Mouse (Mus musculus) heart, adult 11 months (tissue): ENCODE measurements around the gene Naa10.

Experiments
- DNase-seq: peaks from one replicate; pipeline ENCODE4 v3.0.0; 2022

The Naa10 gene

DNA sequence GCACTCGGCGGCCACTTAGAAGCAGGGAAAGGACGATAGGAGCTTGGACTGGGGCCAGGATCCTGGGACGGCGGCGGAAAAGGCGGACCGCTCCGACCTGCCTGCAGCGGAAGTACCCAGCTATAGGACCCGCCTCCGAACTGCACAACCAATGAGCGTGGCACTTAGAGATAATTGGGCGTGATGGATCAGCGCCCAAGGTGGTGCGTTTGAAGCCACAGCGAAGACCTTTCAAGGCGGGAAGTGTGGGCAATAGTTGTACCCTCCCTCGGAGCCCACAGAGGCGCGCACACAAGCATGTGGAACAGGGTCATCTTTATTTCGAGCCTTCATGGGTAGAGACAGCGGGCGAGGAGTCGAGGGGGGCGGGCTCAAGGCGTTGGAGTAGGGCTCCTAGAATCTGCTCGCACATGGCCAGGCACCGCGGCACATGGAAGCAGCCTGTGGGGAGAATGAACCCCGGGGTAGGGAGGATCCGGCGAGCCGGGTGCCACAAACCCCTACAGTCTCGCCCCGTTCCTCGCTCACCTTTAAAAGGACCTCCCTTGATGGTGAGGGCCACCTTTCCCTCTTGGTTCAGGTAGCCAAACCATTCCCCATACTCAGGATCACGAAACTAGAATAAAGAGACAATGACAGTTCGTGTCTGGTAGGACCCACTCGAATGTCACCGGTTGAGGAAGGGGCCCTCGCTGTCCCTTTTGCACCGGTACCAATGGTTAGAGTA is at the start of gene Naa10, which contains the start of gene Arhgap4:
Gene Naa10 (minus strand): TSS at position 122 of the 727 bp plus-strand sequence.
Gene Arhgap4 (minus strand): TSS at position 48 of the 727 bp plus-strand sequence.
- DNase-seq, result peak; percentile 99

DNA sequence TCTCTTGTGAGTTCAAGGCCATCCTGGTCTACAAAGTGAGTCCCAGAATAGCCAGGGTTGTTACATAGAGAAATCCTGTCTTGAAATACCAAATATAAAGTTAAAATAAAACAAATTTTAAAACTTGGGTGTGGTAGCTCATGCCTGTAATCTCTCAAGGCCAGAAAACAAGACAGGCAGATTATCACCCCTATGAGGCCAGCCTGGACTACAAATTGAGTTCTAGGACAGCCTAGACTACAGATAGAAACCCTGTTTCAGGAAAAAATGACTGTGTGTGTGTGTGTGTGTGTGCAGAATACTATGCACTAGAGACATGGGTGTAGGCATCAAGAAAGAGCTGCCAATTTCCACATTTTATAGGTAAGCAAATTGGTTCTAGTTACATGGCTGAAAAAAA is 49.0 kb upstream of the Naa10 start:
- DNase-seq, result no peak

DNA sequence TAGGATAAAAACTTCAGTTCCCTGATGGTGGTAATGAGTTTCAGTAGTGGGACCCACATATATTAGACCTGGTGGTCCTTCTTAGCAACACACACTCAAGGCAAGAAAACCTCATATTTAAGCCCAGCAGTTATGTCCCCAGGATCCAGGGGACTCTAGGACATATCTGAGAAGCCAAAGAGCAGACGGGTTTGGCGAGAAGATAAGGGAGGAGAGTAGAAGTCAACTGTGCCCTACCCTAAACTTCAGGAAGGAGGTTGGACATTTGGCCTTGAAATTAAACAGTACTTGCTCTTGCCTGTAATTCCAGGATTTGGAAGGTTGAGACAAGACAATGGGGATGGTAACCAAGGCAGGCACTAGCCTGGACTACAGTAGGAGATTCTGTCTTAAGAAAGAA is 48.0 kb upstream of the Naa10 start:
- DNase-seq, result peak; percentile 8

DNA sequence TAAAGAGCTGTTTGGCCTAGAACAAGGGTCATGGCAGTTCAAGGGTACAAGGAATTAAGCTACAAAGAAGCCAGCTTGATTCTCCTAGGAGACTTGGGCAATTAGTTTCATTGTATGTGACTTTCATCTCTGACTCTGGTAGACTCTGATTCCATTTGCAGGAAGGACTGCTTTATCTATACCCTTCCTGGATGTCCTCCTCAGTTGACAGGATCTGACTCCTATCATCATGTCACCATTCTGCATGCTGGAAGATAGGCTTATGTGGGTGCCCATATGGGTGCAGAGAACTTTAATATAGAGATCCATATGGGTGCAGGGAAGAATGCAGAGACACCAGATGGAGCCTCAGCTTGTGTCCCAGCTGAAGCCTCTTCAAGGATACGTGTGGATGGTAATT is 47.4 kb upstream of the Naa10 start:
- DNase-seq, result peak; percentile 39

DNA sequence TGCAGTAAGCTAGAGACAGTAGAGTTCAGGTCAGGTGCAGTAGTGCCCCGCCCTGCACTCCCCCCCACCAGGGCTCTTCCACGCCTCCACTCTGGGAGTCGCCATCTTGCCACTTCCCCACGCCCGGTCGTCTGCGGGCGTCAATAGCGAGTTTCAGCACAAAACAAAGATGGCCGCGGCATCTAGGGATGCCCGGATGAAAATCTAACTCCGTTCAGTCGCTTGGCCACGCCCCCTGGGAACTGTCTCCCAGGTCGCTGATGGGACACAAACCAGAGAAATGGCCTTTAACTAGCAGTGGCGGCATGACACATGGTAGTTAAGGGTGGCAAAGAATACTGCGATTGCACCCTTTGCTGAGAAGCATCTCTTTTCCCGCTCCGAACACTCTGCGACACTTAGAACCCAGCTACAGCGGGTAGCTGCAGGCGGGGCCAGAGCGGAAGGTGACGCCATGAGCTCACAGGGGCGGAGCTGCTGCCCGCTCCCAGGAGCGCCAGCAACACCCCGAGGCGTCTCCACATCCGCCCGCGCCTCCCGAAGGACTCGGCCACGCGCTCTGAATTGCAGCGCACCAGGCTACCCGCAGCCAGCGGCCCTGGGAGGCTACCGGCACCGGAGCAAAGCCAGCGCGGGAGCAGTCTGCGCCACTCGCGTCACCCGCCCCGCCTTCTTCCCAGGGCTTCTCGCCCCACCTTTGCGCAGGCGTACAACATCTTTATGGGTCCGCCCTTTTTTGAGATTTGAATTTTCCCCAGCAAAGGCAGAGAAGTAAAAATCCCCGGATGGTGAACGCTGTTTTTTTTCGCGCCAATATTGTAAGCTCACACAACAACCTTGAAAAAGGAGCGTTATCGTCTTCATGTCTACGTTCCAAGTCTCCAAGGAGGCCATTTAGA is 45.7 kb upstream of the Naa10 start:
- peak; percentile 99 for DNase-seq

DNA sequence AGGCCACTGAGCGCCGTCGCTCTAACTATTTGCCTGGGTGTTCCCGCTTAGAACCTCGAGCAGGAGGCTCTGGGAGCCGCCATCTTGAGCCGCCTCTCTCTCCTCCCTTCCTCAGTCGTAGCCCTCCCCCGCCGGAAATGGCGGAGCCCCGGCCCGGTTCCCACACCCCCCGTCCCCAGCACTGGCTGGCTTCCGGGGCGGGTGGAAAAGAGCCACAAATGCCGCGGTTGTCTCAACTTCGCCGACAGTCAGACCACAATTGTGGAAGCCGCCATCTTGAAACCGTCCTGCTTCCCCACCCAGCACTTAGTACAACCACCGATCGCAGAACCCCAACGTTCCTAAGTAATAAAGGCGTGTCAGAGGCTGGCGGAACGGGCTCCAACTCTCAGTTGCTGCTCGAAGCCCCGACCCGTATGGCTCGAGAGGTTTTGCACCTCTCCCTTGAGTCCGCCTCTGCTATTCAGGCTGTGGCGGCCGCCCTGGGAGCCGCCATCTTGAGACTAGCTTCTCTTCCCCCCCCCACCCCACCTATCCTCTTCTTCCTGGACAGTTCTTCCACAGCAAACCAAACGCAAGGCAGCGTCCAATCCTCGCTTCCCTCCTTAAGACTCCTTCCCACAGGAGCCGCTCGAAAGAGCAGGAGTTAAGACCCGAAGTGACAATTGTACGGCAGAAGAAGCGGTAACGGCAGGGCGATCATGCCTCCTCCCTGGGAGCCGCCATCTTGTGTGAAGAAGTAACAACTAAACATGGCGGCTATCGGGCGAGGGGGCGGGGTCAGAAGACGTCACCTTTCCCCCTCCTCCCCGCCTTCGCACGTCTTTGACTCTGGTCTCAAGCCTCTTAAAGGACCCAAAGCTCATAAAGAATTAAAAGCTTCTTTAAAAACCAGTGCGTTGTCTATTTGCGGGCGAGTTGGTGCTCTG is 44.8 kb upstream of the Naa10 start, which contains the start of gene Hcfc1:
Gene Hcfc1 (minus strand): TSS at position 110 of the 929 bp plus-strand sequence.
- DNase-seq, result peak; percentile 99

DNA sequence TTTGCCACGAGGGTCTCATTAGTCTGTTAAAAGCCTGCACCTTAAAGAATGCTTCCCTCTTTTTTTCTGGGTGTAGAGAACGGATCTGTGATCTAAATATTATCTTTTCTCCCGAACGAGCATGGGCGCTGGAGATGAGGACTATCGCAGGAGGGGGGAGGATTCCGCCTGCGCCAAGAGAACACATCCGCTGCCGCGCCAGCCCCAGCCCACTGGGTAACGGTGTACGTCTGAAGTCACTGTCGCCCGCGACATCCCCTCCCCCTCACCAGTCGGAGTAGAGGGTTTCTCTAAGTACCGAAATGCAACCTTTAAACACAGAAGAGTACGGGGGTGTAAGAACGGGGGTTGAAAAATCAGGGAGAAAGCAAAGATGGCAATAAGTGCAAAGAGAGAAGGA is 43.6 kb upstream of the Naa10 start:
- DNase-seq, result peak; percentile 94

DNA sequence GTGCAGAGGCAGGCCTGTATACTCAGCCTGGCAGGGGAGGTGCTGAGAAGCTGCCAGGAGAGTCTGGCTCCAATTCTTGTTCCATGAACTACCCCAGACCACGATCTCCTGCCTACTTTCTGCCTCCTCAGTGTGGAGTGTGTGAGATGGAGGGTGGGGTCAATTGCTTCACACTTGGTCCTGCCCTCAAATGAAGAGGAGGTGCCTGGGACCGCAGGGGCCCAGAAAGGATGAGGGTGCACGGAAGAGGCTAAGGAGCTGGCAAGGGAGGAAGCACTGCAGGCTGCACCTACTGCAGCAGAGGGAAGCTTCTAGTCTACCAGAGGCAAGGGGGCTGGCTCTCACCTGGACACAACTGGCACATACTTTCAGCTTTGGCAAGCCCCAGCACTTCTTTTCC is 42.6 kb upstream of the Naa10 start:
- peak; percentile 93 for DNase-seq

DNA sequence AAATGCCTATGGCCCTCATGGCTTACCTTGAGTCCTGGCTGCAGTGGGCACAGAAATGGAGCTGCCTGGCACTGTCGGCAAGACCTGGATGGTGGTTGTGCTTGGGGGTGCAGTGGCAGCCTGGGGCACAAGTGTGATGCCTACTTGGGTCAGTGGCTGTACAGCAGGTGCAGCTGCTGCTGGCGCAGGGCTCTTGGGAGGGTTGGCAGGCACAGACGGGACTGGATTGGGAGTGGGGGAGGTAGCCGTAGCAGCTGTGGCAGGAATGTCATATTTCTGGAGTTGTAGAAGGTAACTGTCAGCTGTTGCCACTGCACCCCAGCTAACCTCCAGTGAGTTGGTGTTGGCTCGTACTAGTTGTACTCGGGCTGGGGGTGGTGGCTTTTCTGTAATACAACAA is 33.2 kb upstream of the Naa10 start:
- no peak for DNase-seq

DNA sequence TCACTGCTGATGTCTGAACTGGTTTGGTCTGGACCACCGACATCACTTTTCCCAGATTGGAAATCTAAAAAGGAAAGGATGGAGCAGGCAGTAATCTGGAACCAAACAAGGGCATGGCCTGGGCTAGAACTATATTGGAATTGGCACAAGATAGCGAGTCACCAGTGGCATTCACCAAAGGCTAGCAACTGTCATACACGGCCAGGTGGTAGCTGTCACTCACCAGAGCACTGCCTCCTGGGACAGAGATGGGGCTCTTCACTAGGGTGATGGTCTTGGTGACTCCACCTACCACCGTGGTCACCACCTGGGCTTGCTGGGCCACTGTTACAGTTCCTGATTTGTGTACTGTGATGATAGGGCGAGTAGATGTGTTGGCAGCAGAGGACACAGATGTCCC is 30.9 kb upstream of the Naa10 start:
- DNase-seq, result peak; percentile 79

DNA sequence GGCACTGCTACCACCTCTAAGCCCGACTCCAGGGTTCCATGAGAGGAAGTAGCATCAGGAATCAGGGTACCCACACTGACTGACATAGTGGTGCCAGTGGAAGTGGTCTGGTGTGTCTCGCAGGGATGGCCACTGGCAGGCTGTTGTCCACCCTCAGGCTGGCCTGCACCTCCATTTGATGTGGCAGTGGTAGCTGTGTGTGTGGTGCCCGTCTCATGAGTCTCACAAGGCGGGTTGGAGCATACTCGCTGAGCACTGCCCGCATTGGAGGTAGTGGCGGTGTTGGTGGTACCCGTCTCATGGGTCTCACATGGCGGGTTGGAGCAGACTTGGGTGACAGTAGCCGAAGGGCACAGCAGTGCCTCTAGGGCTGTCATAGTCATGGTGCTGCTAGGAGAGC is 27.6 kb upstream of the Naa10 start:
- peak; percentile 90 for DNase-seq

DNA sequence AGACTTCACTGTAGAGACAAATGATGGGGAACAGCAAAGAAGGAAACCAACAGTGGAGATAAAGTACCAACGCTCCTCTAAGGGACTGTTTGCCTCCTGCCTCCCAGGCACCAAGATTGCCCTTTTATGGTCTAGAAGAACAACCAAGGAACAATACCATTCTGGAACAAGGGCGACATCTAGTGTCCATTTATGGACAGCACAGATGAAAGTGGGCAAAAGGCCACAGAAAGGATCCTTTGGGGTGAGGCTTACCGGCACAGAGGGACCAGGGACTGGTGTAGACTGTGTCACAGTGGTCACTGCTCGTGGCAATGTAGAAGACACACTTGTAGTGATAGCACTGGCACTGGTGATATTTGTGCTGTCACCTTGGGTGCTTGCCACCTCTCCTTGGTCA is 26.9 kb upstream of the Naa10 start:
- DNase-seq, result peak; percentile 94

DNA sequence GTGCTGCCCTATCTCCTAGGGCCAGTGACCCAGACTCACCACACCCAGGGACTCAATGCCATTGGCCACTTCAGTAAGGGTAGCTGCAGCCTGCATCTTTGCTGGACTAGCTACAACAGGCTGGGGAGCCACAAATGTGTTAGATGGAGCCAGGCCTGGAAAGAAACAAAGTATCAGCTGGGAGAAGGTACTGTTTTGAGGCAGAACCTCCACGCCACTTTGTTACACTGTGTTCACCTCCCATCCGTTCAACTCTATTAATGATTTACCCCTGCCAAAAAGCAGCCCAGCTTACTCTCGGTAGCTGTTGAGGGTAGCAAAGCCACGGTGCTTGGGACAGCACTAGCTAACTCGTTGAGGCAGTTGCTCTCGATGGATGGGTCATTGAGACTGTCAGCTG is 25.2 kb upstream of the Naa10 start:
- DNase-seq, result peak; percentile 61

DNA sequence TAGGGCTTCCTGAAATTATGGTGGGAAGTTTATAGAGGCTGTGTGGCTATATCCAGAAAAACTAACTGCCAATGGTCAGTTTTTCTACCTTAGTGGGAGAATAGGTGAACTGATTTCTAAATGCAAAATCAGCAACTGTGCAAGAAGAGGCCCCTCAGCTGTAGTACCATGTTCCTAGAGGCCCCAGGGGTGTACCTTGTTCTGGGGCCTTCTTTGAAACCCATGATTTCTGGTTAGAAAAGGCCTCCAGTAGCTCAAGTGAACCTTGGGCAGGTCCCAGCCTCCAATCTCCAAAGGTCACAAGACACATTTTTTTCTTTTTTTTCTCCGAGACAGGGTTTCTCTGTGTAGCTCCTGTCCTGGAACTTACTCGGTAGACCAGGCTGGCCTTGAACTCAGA is 20.6 kb upstream of the Naa10 start:
- DNase-seq, result peak; percentile 43

DNA sequence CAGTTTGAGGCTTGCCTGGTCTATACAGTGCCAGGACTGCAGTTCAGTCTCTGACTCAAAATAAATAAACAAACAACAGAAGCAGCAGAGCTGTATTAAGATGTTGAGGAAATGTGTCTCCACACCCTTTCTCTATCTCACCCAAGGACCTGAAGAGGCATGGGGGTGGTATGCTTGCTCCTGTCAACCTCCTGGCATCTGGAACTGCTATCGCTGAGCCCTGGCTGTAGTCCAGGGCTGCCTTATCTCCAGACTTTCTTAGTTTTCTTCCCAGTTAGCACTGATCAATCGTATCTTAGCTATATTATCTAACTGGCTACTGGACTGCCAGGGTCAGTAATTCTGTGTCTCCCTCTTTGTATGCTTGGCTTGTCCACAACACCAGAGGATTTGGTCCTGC is 20.1 kb upstream of the Naa10 start:
- DNase-seq, result peak; percentile 48

DNA sequence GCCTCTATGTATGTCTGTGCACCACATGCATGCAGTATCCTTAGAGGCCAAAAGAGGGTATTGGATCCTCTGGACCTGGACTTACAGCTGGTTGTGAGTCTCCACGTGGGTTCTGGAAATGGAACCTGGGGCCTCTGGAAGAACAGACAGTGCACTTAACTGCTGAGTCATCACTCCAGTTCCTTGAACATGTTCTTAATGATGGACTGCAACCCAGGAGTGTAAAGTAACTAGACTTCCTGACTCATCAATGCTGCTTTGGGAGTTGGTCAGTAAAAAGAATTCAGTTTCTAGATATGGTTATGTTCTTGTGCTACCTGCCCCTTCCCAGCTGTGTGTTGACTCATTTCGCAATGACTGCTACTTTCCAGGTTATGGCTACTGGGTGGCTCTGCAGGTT is 10.1 kb upstream of the Naa10 start:
- peak; percentile 2 for DNase-seq

DNA sequence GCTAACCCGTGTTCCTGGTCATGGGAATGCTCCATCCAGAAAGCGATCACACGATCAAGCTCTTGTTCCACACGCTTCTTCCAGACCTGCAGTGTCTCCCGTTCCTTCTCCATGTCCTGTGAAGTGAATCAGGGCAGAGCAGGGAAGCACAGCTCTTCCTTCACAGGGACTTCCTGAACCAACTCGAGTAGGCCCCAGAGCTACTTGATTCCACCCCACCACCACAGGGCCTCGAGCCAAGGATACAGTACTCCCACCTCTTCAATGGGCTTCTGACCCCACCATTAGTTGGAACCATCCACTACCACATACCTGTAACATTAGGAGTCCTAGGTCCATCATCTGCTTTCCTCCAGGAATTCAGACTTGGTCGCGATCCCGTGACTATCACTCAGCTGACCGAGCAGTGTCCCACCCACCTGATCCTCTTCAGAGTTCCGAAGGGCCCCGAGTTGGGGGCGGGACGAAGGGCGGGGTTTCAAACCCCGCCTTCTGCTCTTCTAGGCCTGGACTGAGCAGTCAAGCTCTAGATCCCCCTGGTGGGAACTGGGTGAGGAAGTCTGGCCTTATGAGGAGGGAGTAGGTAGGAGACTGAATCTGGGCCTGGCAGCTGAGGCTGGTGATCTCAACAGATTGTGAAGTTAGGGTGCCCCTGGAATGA is 8.8 kb upstream of the Naa10 start, which contains the start of gene Renbp:
Gene Renbp (minus strand): TSS at position 449 of the 661 bp plus-strand sequence.
- DNase-seq, result peak; percentile 99

DNA sequence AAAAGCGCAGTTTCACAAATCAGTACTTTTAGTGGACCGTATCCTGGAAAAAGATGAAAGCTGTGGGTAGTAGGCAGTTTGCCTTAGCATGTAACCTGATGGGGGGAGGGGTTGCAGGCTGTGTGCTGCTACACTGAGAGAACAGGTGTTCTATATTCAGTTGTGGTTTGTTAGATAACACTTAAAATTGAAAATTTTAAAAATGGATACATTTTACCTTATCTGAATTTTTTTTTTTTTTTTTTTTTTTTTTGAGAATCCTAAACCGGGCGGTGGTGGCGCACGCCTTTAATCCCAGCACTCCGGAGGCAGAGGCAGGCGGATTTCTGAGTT is 772 bp upstream of the Naa10 start:
- DNase-seq, result no peak

DNA sequence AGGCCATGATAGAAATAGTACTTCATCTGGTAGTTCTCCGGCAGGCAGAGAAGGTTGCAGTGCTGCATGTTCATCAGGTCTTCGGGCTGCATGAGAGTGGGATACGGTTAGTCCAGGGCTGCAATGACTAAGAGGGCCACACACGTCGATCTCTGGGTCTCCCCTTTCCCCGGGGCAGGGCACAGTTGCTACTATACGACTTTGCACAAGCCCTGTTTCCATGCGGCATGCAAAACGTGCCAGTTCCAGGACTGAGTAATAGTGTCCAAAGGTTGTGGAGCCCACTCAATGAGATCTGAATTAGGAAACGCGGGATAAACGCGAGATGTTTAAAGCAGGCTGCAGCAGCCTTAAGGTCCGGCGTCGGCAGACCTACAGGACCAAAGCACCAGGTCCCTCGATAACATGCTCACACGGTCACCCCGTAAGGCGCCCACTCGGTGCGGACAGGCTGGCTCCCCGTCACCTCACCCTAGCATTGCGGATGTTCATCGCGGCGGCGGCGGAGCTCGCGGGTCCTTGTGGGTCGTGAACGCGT is 390 bp downstream of the Naa10 start:
- peak; percentile 85 for DNase-seq

DNA sequence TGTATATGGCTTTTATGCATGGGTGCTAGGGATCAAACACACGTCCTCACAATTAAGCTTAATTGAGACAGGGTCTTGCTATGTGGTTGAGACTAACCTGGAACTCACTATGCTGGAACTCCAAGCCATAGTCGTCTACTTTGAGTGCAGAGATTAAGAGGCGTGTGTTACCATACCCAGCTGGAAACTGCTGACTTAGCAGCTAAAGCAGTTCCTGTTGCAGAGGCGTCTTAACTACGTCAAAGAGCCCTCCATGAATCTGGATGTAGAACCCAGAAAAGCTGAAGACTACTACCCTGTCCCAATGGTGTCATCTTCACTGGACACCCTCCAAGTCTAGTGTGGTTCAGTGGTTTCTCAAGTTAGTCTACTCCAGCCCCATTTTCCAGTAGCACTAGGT is 3.1 kb downstream of the Naa10 start:
- DNase-seq, result peak; percentile 72

DNA sequence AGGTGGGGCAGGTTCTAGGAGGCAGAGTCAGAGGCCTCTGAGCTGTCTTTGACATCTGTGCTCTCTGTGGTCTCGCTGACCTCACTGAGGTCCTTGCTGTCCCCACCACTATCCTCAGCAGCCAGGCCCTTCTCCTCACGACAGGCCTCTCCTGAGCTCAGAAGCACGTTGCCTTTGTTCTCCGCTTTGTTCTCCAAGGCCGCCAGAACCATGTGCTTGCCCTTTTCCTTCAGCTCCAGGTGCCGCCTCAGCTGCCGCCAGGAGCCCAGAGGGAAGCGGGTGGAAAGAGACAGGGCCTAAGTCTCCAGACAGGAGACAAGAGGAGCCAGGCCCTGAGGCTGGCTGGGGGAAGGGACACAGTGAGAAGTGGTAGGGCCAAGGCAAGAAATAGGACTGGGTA is 4.8 kb downstream of the Naa10 start:
- DNase-seq, result peak; percentile 83
